Mouse (Mus musculus): ENCODE results near the gene Acbd6. TPM values are rescaled to one million over a fixed set of nuclear protein-coding genes. Genes with fewer than 3 reads are reported as not detected.

The Acbd6 gene
- 130 and 231 TPM in 2 replicates for polyA plus RNA-seq (2012; rRNA removed; ENCODE audit: low replicate concordance)

GRCm38 (mm10) chr1:155558012-155558842, at the start of gene Acbd6:
Acbd6 (plus strand) TSS chr1:155558120.

Other genes starting within 250 kb of the Acbd6 start
- gene Xpr1, start 140.7 kb upstream of the Acbd6 start, polyA plus RNA-seq (2012; rRNA removed; ENCODE audit: low replicate concordance), result 3.7 and 3.8 TPM in 2 replicates
- not detected in 2 replicates for gene Lhx4, start 193.6 kb downstream of the Acbd6 start, polyA plus RNA-seq (2012; rRNA removed; ENCODE audit: low replicate concordance)